Mouse (Mus musculus) ZHBTc4 (cell line): ENCODE results near the gene Stat4.
A peak's percentile ranks its signal among the peaks of the same experiment; 100 is the strongest.

Experiments used
- DNase-seq: peaks from one replicate; pipeline ENCODE4 v3.0.0-alpha.2; 2011; ENCODE audit warnings: low read depth, low spot score

Gene Stat4

GRCm38 (mm10) chr1:51986848-51987247, at the start of gene Stat4:
Gene Stat4, plus strand, starts transcription at chr1:51987148.
- DNase-seq = no peak

DNA sequence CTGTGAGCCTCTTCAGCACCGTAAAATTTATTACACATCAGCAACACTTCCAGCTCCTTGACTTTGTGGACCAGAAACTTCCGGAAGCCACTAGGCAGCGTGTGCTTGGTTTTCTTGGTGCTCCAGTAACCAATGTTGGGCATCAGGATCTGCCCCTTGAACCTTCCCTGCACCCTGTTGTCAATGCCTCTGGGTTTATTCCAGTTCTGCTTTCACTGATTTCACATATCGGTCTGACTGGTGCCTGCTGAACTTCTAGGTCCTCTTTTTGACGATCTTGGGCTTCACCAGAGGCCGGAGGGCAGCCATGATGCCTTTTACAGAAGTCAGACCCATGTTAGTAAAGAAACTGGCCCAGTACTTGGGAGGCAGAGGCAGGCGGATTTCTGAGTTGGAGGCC, 48.6 kb upstream of the Stat4 start:
- DNase-seq = no peak

- peak; percentile 69 for DNase-seq
Measured at GRCm38 (mm10) chr1:51944755-51945154, 42.2 kb upstream of the Stat4 start.

DNA sequence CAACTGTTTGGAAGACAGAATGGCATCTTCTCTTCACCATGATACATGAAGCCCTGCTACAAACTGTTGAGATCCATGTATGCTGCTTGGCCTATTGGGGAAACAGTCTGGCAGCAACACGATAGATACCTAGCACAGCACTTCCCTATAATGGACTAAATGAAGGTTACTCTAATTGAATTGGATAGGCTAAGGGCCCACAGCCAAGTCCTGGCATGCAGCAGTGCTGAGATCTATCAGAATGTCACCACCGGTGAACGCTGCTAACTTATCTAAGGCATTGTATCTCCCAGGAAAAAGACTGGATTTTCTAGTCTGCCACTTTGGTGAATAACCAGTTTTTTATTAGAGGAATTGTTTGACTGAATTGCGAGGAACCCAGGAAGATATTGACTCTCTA, 39.8 kb upstream of the Stat4 start:
- no peak for DNase-seq

DNA sequence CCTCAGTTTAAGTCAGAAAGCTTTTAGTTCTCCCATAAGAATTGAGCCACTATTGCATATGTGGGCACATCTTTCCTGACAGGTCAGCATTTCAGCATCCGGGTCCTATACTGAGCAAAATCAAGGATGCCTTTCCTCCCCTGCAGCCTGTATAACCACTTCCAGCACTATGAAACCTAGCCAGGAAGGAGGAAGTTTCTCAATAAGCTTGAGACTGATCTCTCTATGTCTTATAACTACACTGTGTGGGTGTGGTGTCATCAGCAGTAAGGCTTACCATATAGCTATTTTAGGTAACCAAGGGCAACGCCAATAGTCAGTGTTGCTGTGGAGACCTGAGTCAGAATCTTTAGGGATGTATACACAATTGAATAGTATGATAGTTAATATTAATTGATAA, 22.3 kb upstream of the Stat4 start:
- no peak for DNase-seq

- no peak for DNase-seq
Measured at GRCm38 (mm10) chr1:51968994-51969393, 18.0 kb upstream of the Stat4 start.

DNA sequence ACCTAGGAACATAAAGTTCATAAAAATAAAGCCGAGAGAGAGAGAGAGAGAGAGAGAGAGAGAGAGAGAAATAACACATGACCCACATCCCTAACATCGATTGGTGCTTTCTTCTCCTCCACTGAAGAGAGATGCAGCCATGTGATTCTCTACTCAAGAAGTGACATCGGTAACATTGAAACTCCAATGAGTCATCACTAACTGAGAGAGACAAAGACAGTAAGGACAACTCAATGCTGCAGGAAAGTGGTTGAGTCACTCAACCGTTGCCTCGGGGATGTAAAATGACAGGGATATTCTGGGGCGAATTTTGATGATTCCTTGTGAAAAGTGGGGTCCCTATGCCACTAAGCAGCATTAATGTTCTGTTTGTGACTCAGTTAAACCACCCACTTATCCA, 16.8 kb upstream of the Stat4 start:
- no peak for DNase-seq

GRCm38 (mm10) chr1:51975589-51975988, 11.4 kb upstream of the Stat4 start:
- DNase-seq = no peak

GRCm38 (mm10) chr1:51979048-51979447, 7.9 kb upstream of the Stat4 start:
- no peak for DNase-seq

GRCm38 (mm10) chr1:51991983-51992609, 5.1 kb downstream of the Stat4 start:
- DNase-seq = no peak

GRCm38 (mm10) chr1:51996056-51996455, 9.1 kb downstream of the Stat4 start:
- no peak for DNase-seq

- no peak for DNase-seq
Measured at GRCm38 (mm10) chr1:51996751-51997659, 10.1 kb downstream of the Stat4 start.

GRCm38 (mm10) chr1:51998542-51998941, 11.6 kb downstream of the Stat4 start:
- DNase-seq = peak; percentile 61

GRCm38 (mm10) chr1:52004096-52004495, 17.1 kb downstream of the Stat4 start:
- peak; percentile 82 for DNase-seq

GRCm38 (mm10) chr1:52008443-52008842, 21.5 kb downstream of the Stat4 start:
- peak; percentile 75 for DNase-seq

- peak; percentile 59 for DNase-seq
Measured at GRCm38 (mm10) chr1:52008947-52009346, 22.0 kb downstream of the Stat4 start.

- no peak for DNase-seq
Measured at GRCm38 (mm10) chr1:52010741-52011140, 23.8 kb downstream of the Stat4 start.

DNA sequence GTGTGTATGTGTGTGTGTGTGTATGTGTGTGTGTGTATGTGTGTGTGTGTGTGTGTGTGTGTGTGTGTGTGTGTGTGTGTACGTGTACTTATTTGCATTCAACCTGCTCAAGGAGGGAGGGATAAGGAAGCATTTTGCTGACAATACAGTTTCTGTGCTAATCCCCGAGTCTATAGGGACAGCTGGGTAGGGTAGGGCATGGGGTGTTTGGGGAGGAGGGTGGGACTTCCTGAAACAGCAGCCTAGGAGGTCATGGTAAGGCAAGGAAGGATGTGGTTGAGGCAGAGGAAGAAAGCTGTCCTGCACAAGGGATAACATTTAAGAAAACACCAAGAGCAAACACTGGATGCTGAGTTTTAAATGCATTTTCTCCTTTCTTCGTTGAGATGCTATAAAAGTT, 24.3 kb downstream of the Stat4 start:
- DNase-seq = no peak

GRCm38 (mm10) chr1:52012231-52012630, 25.3 kb downstream of the Stat4 start:
- no peak for DNase-seq

GRCm38 (mm10) chr1:52012757-52013156, 25.8 kb downstream of the Stat4 start:
- DNase-seq = no peak

DNA sequence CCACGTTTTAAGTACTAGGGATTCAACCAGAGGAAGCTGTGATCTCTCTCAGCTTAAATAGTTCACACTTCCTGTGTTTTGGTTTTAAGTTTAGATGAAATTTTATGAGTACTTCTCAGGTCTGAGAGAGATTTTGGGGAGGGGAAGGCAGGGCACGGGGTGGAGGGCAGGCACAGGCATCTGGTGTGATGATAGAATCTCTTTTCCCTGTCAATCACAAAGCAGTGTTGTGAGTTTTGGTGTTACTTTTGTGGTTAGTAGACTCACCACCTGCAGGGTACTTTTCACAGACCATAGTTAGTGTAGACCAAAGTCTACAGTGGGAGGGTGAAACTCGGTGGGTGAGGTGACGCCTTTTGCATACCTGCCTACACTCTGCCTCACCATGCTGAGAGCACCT, 32.7 kb downstream of the Stat4 start:
- DNase-seq = no peak

DNA sequence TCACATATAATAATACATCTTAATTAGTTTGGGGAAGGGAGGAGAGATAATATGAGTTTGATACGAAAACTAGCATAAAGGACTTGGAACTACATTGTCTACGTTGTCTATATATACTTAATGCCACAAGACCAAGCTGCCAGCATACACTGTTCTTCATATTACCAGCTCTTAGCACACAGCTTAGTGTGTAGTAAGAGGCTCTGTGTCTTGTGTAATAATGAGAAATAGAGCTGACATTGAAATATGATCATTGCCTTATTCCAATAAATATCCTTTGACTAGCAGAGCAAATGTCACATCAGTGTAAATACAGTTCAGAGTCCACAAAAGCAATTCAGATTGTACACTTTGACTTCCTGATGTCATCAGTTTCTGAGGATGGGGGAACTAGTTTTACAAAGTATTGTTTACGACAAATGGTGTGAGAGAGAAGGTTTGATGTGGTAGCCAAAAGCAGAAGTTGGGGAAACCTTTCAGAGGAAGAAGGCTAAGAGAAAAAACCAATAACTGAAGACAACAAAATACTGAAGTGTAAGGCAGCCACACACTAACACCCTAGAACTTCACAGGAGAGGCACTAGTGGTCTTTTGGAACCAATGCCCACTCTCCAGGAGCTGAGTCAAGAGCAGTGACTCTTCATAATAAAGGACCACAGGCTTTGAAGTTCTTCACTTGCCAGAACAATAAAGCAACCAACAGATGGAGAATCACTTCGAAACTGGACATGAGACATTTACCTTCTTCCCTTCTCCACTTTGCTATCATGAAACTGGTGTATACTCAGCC, 35.2 kb downstream of the Stat4 start:
- DNase-seq = no peak
